Mouse (Mus musculus): ENCODE data around the gene Mthfd1.
"Not testable (repeated sequence)": the region's sequence is repeated elsewhere in the genome, so short reads cannot be mapped to it uniquely, and the experiment has no call there.

Mthfd1 gene

DNA sequence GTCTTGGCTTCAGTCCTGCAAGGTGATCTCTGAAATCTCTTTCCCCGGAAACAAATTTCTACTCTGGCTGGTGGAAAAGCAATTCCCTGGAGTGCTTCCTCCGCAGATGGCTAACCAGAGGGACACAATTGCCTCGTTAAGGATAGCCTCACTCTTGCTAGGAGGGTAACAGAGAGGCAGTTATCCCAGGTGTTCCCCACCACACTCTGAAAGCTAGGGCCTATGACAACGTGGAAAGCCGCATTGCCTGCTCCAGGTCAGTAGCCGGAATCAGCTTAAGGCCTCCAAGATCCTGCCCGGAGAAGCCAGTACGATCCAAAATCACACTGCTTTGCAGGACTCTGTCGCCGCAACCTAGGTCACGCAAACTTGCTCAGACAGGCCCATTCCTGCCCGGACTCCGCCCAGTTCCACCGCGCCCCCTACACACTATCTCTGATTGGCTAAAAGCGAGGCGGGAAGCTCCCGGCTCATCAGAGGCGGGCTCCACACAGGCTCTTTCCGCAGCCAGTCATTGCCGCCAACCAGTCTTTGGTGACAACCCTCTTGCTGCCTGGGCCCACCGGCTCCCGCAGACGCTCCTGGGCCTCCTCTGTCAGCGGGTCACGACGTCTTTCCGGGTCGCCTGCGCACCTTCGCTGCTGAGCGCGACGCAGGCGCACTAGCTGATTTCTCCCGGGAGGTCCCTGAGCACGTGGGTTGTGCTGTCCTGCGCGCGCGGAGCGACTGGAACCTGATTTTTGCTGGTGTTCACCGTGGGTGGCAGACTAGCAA is at the start of gene Mthfd1:
TSS of gene Mthfd1 (plus strand) at position 574 of the 774 bp plus-strand sequence.
- DNase-seq (ENCODE audit: low spot score), result peak; percentile 92

DNA sequence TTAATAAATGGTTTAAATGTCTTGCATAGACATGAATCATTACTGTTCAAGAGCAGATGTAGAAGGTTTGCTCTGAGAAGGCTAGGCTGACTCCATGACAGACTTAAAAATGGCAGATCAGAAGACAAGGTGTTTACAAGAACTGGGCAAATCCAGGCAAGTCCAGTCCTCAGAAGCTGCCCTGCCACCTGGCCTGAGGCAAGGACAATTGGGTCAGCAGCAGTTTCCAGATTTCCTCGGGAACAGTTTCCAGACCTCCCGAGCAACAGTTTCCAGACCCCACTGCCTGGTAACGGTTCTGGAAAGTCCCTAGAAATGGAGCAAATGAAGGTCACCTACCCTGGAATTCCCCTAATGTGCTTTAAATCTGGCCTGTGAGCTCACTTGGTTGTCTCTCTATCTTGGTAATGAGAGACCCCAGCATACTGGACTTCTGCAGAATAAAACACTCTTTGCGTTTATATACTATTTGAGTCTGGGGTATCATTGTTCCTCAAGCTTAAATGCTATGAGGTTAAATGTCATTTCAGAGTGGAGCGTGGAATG is 45.6 kb upstream of the Mthfd1 start:
- no peak for DNase-seq (ENCODE audit: low spot score)

DNA sequence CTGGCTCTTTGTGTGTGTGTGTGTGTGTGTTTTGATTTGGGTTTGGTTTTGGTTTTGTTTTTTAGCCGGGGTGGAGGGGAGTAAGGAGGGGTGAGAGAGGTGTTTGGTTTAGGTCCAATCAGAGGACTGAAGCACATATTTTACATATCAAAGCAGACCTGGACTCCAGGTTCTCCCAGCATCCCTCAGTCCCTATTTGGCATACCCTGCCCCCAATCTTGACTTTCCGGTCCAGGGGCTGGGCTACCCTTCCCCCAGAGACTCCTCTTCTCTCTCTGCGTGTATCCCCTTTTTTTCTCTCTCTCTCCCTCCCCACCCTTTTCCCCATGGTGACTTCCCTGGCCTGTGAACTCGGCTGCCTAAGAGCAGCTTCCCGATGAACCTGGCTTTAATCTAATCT is 40.0 kb upstream of the Mthfd1 start:
- DNase-seq (ENCODE audit: low spot score), result no peak

DNA sequence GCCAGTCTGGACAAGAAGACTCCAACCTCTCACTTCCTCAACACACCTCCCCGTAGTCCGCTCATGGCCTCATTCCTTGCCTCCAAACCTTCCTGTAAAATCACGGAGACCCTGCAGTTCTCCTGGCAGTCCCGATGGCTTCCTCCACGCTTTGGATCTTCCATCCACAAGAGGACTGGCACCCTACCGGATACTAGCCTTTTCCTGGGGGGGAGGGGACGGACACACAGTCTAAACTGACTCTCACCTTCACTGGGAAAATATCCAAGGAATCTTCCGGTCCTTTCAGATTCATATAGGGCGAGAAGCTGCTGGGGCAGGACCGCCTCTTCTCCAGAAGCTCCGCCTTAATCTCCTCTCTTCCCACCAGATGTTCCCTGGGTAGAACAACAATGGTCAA is 38.4 kb upstream of the Mthfd1 start:
- no peak for DNase-seq (ENCODE audit: low spot score)

DNA sequence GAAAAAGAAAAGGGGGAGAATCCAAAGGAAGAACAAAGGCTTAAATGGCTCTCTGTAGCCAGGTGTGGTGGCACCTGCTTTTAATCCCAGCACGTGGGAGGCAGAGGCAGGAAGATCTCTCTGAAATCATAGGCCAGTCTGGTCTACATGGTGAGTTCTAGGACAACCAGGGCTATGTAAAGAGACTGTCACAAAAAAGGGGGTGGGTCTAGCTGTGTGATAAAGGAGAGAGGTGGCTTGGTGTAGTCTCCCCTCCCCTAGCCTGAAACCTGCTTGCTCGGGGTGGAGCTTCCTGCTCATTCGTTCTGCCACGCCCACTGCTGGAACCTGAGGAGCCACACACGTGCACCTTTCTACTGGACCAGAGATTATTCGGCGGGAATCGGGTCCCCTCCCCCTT is 33.0 kb upstream of the Mthfd1 start:
- DNase-seq (ENCODE audit: low spot score), result not testable (repeated sequence)

DNA sequence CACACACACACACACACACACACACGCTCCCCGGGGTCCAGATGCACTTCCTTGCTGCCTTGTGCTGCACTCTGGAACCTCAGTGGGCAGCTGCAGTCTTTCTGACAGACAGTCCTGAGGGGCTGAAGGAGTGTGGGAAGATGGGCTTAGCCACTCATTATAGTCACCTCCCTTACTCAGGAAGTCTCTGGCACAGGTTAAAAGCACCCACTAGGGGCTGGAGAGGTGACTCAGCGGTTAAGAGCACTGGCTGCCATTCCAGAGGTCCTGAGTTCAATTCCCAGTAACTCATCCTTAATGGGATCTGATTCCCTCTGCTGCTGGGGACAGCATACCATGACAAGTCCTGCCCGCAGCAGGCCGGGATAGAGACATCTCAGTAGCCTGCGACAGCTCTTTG is 24.5 kb upstream of the Mthfd1 start:
- DNase-seq (ENCODE audit: low spot score), result no peak

DNA sequence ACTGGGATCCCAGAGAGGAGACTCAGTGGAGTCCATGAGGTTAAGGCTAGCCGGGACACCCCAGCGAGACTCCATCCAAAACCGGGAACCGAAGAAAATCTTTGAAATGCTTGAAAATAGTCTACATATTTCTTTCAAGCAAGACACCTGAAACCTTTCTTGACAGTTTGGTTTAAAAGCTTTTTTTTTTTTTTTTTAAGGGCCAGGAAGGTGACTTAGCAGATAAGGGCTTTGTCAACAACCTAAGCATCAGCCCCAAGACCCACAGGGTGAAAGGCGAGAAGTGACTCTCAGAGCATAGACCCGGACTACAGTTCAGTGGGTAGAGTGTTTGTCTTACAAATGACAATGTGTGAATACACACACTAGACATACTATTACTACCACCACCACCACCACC is 19.8 kb upstream of the Mthfd1 start:
- no peak for DNase-seq (ENCODE audit: low spot score)

DNA sequence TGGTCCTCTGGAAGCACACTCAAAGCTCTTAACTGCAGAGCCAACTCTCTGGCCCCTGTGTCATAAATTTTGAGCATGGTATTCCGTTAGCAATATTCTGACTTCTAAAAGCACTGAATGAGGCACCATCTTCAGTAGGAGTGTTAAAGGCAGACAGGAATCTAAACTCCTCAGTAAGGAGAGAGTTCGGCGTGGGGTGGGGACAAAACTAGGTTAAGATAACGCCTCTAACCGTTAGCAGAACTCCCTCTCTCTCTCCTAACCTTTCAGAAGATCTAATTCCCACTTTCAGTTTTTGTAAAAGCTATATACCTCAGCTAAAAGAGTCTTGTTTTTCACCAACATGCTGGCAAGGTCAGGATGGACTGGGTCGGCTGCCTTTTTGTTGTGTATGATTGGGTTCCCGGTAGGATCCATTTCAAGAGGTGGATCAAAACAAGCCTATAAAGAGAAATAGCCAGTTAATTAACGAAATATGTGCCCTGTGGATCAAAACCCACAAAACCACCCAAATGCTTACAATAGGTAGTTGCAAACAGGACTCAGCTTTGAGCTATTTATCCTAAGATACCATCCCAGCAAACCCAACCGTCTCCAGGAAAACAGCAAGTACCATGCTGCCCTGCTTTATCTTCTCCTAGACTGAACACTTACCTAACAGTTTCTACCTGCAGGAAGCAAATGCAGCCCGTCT is 15.8 kb upstream of the Mthfd1 start:
- DNase-seq (ENCODE audit: low spot score), result no peak

DNA sequence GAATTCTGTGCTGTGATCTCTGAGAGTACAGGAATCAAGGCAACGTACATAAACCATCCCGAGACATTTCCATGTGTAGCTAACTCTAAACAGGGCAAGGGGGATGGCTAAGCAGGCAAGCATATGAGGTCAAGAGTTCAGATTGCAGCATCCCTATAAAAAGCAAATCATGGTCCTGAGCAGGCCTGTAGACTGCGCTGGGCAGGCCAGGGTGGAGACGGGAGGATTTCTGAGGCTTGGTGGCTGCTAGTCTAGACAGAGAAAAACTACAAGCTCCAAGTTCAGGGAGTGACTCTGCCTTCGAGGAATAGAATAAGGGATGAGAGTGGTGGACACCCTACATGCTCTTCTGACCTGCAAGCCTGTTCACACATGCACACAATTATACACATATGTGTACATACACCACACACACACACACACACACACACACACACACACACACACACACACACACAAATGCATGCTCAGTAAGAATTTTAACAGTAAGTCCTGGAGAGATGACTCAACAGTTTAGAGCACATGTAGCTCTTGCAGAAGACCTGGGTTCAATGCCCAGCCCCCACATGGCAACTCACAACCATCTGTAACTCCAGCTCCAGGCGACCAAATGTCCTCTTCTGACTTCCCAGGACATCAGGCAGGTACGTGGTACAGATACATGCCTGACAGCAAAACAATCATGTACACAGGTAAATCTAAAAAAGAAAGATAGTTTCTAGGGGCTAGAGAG is 15.1 kb upstream of the Mthfd1 start:
- no peak for DNase-seq (ENCODE audit: low spot score)

DNA sequence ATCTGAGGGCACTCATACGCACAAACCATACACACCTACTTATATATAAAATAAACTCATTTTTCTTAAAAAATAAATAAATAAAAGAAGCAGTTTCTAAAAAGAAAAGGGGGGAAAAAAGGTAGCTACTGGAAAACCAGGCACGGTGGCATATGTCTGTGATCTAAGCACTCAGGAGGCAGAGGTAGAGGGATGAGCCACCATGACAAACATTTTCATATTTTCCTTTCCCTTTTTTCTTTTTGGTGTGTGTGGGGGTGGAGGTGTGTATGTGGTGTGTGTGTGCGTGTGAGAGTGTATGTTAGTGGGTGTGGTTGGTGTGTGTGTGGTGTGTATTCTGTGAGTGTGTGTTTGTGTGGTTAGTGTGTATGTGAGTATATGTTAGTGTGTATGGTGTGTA is 14.4 kb upstream of the Mthfd1 start:
- DNase-seq (ENCODE audit: low spot score), result no peak

DNA sequence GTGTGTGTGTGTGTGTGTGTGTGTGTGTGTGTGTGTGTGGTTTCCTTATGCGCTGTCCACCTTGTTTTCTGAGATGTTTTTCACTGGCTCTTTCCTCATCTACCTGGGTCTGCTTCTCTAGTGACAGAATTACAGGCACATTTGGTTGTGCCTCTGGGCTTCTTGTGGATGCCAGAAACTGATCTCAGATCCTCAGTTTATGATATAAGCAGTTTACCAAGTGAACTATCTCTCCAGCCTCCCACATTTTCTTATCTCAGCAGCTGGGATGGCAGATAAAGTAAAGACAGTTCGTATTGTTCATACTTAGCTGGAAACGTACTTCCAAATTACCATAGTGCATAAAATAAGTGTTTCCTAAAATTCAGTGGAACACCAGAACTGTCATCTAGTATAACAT is 14.0 kb upstream of the Mthfd1 start:
- no peak for DNase-seq (ENCODE audit: low spot score)

DNA sequence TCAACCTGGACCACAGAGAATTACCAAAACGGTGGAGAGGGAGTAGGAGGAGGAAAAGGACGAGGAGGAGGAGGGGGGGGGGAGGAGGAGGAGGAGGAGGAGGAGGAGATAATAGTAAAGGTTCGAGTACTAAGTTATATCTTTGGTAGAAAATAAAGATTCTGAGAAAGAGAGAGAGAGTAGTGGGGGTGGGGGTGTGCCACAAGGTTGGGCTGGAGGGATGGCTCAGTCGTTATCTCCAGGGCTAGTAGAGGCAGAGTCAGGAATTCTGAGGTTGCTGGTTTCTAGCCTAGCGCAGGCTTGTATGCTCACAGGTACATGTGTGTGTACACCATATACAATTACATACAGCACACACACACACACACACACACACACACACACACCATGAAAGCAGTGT is 13.3 kb upstream of the Mthfd1 start:
- no peak for DNase-seq (ENCODE audit: low spot score)

DNA sequence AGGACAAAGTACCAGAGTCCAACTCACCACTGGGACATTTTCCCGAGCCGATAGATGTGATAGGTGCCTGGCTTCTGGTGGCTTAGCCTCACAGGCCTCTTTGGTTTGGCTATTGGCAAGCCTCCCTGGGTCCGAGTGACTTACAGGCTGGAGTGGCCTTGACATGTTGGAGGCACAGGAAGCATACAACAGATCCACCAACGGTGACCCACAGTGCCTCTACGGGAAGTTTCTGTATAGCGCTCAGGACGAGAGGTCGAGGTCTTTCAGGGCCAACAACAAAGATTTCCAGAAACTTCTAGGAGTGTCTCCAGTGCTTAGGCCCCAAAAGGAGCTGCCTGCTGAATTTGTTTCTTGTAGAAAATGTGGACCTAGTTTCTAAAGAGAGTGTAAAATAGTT is 10.1 kb upstream of the Mthfd1 start:
- no peak for DNase-seq (ENCODE audit: low spot score)

DNA sequence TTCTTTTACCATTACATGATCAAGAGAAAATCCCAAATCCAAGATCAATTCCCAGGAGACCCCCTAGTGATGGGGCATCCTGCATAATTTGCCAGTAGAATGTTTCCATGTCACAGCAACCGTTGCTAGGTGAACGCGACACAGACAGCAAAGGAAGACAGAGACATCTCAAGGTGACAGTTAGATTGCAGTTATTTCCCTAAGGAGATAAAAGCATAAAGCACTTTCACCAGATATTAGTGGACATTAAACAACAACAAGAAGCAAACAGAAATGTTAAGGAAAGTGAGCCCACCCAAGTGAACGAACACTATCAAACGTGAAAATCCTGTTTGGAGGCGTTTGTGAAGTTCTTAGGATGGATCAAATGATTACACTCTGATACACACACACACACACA is 8.5 kb upstream of the Mthfd1 start, which contains the start of gene Tex21:
TSS of gene Tex21 (minus strand) at position 101 of the 400 bp plus-strand sequence.
- DNase-seq (ENCODE audit: low spot score), result no peak

DNA sequence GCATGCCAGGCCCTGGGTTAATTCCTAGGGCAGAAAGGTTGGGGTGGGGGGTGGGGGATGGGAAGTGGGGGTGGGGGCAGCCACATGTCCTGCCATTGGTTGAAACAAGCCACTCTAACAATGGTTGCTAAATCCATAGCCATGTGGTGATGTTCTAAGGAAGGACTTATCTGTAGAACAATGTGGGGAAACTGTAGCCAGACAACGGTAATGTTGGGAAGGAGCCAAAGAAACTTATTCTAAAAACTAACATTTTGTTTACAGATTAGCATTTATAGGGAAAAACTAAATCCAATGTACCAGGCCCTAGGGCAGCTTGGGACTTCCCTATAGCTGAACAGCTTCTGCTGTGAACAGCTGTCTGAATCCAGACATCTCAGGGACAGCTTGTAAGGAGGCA is 2.0 kb upstream of the Mthfd1 start:
- no peak for DNase-seq (ENCODE audit: low spot score)

DNA sequence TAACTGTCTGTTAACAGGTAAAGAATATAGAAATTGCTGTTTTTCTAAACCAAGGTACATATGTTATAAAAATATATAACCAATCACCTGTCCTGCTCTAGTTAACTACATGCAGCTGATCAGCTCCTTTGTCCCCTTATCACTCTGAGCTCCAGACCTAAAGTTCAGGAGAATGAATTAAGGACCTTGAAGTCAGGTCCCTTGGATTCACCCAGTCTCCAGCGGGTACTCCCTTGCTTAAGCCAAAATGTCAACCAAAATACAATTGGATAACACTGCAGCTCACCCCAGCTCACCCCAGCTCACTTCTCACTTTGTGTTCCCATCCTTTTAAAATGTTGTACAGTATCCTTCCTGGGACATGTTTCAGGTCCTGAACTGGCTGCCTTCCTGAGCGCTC is 1.5 kb upstream of the Mthfd1 start:
- DNase-seq (ENCODE audit: low spot score), result no peak

DNA sequence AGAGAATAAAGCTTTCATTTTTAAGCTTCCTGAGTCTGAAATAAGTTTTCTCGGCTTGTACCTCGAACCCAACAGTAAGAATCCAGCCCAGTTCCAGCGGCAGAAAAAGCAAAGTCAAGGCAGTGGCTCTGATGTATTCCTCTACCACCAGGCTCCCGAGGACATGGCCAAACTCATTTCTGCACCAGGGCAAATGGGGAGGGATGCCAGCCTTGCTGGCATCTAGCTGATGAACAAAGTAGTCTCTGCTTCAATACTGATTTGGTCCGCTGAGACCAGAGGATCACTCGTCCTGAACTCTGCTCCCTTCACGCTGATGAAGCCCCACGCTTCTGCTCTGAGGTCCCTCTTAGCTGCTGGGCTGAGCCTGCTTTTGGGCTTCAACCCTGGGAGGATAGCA is 1.1 kb upstream of the Mthfd1 start:
- no peak for DNase-seq (ENCODE audit: low spot score)

DNA sequence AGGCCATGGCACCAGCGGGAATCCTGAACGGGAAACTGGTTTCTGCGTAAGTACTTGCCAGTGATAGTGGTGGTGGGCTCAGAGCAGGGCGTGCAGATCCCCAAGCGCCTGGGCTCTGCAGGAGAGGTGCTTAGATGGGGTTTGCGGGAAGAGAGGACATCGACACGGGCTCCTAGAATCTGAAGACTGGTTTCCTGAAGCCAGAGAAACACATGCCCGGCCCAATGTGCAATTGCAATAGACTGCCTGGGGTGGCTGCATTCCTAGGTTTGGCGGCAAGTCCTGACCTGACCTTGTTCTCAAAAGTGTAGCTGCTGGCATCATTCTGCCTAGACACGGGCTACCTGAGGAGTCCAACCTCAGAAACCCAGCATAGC is 389 bp downstream of the Mthfd1 start:
- DNase-seq (ENCODE audit: low spot score), result no peak

DNA sequence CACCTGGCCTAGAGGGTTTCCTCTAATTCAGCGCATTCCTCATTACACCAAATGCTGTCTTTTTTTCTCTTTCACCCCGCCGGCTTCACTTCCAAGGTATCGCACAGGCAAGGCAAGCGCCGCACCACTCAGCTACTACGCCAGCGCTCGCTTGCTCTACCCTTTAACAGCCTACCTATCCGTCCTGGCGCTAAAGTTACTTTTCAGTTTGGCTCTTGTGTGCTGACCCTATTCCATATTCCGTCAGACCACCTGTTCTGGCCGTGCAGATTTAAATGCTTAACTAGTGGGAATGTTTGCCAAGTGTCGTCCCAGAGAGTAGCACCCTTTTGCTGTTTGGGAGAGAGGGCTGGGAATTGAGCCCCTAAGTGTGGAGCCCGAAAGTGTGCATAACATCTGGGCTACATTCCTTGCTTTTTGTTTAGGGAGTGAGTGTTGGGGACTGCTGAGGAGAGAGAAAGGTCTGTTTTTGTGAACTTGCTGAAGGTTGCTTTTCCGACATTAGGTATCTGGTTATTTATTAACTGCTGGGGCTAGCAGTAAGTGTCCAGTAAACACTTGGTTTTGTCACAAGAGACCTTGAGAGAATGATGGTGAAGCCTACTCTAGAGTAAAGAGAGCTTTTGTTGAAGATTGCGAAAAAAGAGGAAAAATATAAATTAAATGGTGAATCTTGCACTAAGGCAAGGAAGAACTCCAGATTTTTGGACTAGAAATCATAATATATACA is 1.2 kb downstream of the Mthfd1 start:
- DNase-seq (ENCODE audit: low spot score), result no peak

DNA sequence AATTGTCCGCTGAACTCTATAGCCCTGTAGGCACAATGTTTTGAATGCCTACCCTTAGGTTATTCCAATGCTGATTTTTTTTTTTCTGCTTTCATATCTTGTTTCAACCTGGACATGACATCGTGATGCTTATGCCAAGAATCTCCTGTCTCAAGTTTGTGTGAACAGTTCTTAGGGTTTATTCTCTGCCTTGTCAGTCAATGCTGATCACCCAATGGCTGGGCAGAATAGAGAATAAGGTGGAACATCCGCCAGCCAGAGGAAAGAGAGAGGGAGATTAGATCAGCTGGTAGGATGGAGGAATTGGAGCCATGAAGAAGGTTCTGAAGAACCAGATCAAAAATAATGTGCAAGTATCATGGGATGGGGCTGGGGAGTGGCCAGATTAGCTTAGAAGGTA is 5.6 kb downstream of the Mthfd1 start:
- no peak for DNase-seq (ENCODE audit: low spot score)

DNA sequence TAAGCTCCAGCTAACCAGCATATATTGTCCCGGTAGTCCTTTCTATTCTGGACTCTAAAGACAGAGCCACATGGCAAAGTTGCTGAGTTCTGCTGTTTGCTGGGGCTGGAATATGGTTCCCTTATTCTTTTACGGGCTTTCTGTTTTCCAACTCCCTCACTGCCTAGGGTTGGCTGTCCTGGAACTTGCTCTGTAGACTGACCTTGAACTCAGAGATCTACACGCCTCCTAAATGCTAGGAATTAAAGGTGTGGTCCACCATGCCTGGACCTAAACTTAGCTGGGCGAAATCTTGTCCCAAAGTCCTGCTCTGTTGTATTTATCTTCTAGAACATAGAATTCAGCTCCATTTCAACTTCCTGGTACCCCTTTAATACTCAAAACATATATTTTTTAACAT is 6.5 kb downstream of the Mthfd1 start:
- no peak for DNase-seq (ENCODE audit: low spot score)

DNA sequence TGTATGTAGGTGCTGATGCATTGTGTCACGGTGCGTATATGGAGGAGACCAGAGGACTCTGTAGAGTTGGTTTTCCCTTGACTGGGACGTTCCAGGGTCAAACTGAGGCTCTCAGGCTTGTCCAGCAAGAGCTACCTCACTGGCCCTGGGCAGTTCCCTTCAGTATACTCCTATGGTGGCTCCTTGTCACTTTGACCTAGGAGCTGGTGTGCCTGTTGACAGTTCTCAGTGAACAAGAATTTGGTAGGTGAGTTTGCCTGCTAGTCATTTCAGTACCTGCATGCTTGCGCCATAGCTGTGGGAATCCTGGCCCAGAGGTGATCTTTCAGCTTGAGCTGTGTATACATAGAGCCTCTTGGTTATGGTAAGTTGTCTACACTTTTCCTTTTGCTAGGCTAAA is 7.8 kb downstream of the Mthfd1 start:
- DNase-seq (ENCODE audit: low spot score), result no peak

All from testis, postnatal 14 days (tissue).